Mouse (Mus musculus) embryonic facial prominence, embryonic 14.5 days (tissue): ENCODE measurements around the gene Ccl21a. TPM values are rescaled to one million over a fixed set of nuclear protein-coding genes. Genes with fewer than 3 reads are reported as not detected.
"Not testable (repeated sequence)": the region's sequence is repeated elsewhere in the genome, so short reads cannot be mapped to it uniquely, and the experiment has no call there.

ENCODE experiments used
- ATAC-seq: fragments of 200-750 bp; cut with Nextera tagmentation; 2 replicates; pipeline ENCODE4 v1.8.0; 2017; ENCODE audit warnings: low read depth, moderate number of reproducible peaks, moderate TSS enrichment
- DNase-seq: peaks from one replicate; pipeline ENCODE4 v3.0.0-alpha.2; 2015; ENCODE audit warnings: low spot score
- H3K27ac ChIP-seq: fragments of 300-500 bp; sonication (generic); replicated peaks from 2 replicates; pipeline ENCODE4 v1.5.1; 2014; ENCODE audit warnings: low read depth, mild to moderate bottlenecking, low read length, moderate library complexity
- H3K27me3 ChIP-seq: fragments of 300-500 bp; sonication (generic); replicated peaks from 2 replicates; pipeline ENCODE4 v1.6.1; 2014; ENCODE audit warnings: low read length; ENCODE audit not compliant: control insufficient read depth, insufficient read depth
- H3K36me3 ChIP-seq: fragments of 300-500 bp; sonication (generic); 2 replicates; pipeline ENCODE4 v1.6.1; 2014; ENCODE audit warnings: low read length, mixed read lengths; ENCODE audit not compliant: control insufficient read depth, insufficient read depth
- H3K4me1 ChIP-seq: fragments of 300-500 bp; sonication (generic); 2 replicates; pipeline ENCODE4 v1.6.1; 2014; ENCODE audit warnings: antibody characterized with exemption, low read length; ENCODE audit not compliant: control insufficient read depth, insufficient read depth
- H3K4me2 ChIP-seq: fragments of 300-500 bp; sonication (generic); 2 replicates; pipeline ENCODE4 v1.6.1; 2014; ENCODE audit warnings: low read depth, mild to moderate bottlenecking, low read length, moderate library complexity, mixed read lengths
- H3K4me3 ChIP-seq: fragments of 300-500 bp; sonication (generic); 2 replicates; pipeline ENCODE4 v1.5.1; 2014; ENCODE audit warnings: low read depth, mild to moderate bottlenecking, low read length
- H3K9ac ChIP-seq: fragments of 300-500 bp; sonication (generic); 2 replicates; pipeline ENCODE4 v1.6.1; 2014; ENCODE audit warnings: low read depth, mild to moderate bottlenecking, low read length, moderate library complexity, mixed read lengths
- H3K9me3 ChIP-seq: fragments of 300-500 bp; sonication (generic); 2 replicates; pipeline ENCODE4 v1.6.1; 2016; ENCODE audit warnings: low read length; ENCODE audit not compliant: control insufficient read depth
- WGBS: fragments of 180-500 bp; shearing (Covaris S2); extraction: QIAGEN DNeasy Blood & Tissue Kit; methylation state at CpG from one replicate; pipeline ENCODE4 v1.1.7; 2014; 5-methylcytosine and 5-hydroxymethylcytosine counted together
- polyA plus RNA-seq: library from polyadenylated mRNA; unstranded; fragments of >200 nt; fragmentation: Nextera tagmentation; extraction: Ambion mirVana; gene quantifications from 2 replicates; pipeline ENCODE4 v1.2.1, GENCODE M21; 2014

The Ccl21a gene
- 75.0 and 101 TPM in 2 replicates for polyA plus RNA-seq

- no CpG with 5 or more reads among the region's 5 CpGs for whole genome bisulfite sequencing
- H3K36me3 ChIP-seq, H3K4me2 ChIP-seq, H3K4me1 ChIP-seq, H3K27ac ChIP-seq, ATAC-seq, H3K4me3 ChIP-seq, DNase-seq, H3K9me3 ChIP-seq, H3K9ac ChIP-seq, H3K27me3 ChIP-seq: not testable (repeated sequence)
Observed at GRCm38 (mm10) chr4:42773893-42774292, at the start of gene Ccl21a. Gene Ccl21a (minus strand): TSS chr4:42773993.

- not testable (repeated sequence) for H3K27me3 ChIP-seq, DNase-seq, H3K4me3 ChIP-seq, H3K4me1 ChIP-seq, H3K36me3 ChIP-seq, H3K9ac ChIP-seq, ATAC-seq, H3K9me3 ChIP-seq, H3K27ac ChIP-seq, H3K4me2 ChIP-seq
- WGBS: no CpG with 5 or more reads among the region's 6 CpGs
Observed at GRCm38 (mm10) chr4:42756477-42756876, 17.3 kb downstream of the Ccl21a start, which contains the start of gene Ccl19. Gene Ccl19 (minus strand): TSS chr4:42756577.

GRCm38 (mm10) chr4:42735245-42735644 lies 38.5 kb downstream of the Ccl21a start, which contains the start of gene 4930578G10Rik:
Gene 4930578G10Rik (plus strand): TSS chr4:42735545.
- not testable (repeated sequence) for H3K36me3 ChIP-seq, H3K4me2 ChIP-seq, DNase-seq, H3K4me1 ChIP-seq, H3K4me3 ChIP-seq, H3K27me3 ChIP-seq, ATAC-seq, H3K9me3 ChIP-seq, H3K9ac ChIP-seq, H3K27ac ChIP-seq
- WGBS: no CpG with 5 or more reads among the region's 13 CpGs

Other genes starting within 250 kb of the Ccl21a start
- gene Fam205a2, start 245.8 kb downstream of the Ccl21a start, polyA plus RNA-seq: not detected in 2 replicates
- gene Gm10591, start 161.8 kb downstream of the Ccl21a start, polyA plus RNA-seq: 2.3 TPM in 1 of 2 replicates, not detected in the other
- gene Gm2564, start 144.3 kb downstream of the Ccl21a start, polyA plus RNA-seq: 0.46 and 0.60 TPM in 2 replicates
- not detected in 2 replicates for gene Ccl27b, start 118.7 kb downstream of the Ccl21a start, polyA plus RNA-seq
- gene Il11ra2, start 112.1 kb downstream of the Ccl21a start, polyA plus RNA-seq: 0.17 and 0.21 TPM in 2 replicates
- gene 4930578G10Rik, start 38.4 kb downstream of the Ccl21a start, polyA plus RNA-seq: not detected in 2 replicates
- not detected in 2 replicates for gene Ccl19, start 17.4 kb downstream of the Ccl21a start, polyA plus RNA-seq
- 0.05 TPM in 1 of 2 replicates, not detected in the other for gene Fam205a1, start 79.9 kb upstream of the Ccl21a start, polyA plus RNA-seq
- gene Gm12394, start 82.8 kb upstream of the Ccl21a start, polyA plus RNA-seq: 0.15 TPM in 1 of 2 replicates, not detected in the other
- gene Fam205c, start 100.2 kb upstream of the Ccl21a start, polyA plus RNA-seq: 0.28 and 1.4 TPM in 2 replicates
- 4.9 and 5.7 TPM in 2 replicates for gene Phf24, start 142.7 kb upstream of the Ccl21a start, polyA plus RNA-seq
- 11.9 and 15.4 TPM in 2 replicates for gene Dnajb5, start 175.8 kb upstream of the Ccl21a start, polyA plus RNA-seq
- 0.28 and 0.75 TPM in 2 replicates for gene 1700022I11Rik, start 195.6 kb upstream of the Ccl21a start, polyA plus RNA-seq
- gene Vcp, start 226.5 kb upstream of the Ccl21a start, polyA plus RNA-seq: 471 and 523 TPM in 2 replicates
- 14.8 and 16.6 TPM in 2 replicates for gene Fancg, start 236.5 kb upstream of the Ccl21a start, polyA plus RNA-seq